Mouse (Mus musculus) ES-E14 (cell line): ENCODE measurements around the gene Chrna4.

Experiments
- CHD2 ChIP-seq: IDR thresholded peaks from 2 replicates; pipeline ENCODE4 v1.6.1; 2014; ENCODE audit warnings: mild to moderate bottlenecking, low read depth, low read length, inconsistent platforms
- HCFC1 ChIP-seq: IDR thresholded peaks from 2 replicates; pipeline ENCODE4 v1.6.1; 2012; ENCODE audit warnings: low read length, inconsistent platforms, borderline replicate concordance; ENCODE audit not compliant: insufficient read depth
- MAFK ChIP-seq: IDR thresholded peaks from 2 replicates; pipeline ENCODE4 v1.6.1; 2014; ENCODE audit warnings: mild to moderate bottlenecking, low read depth, low read length, inconsistent platforms; ENCODE audit not compliant: insufficient read depth
- ZC3H11A ChIP-seq: IDR thresholded peaks from 2 replicates; pipeline ENCODE4 v1.6.1; 2012; ENCODE audit warnings: low read depth, mild to moderate bottlenecking, inconsistent platforms, low read length, borderline replicate concordance
- ZNF384 ChIP-seq: IDR thresholded peaks from 2 replicates; pipeline ENCODE4 v1.6.1; 2012; ENCODE audit warnings: low read depth, low read length, inconsistent platforms

DNA sequence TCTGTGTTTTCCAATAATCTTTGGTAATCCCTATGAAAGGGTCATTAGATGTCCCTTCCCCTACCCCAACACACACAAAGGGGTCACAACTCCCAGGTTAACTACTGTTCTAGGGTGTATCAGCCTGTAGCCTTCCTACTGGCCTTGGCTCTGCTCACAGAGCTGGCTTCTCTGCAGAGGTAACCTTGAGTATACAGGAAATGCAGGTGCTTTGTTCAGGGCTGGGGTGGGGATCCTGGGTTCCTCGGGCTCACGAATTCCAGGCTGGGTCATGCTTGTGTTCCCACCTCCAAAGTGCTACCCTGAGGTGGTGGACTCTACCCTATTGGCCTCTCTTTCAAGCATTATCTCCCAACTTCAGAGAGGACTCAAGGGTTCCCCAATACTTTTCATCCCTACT lies 57.7 kb downstream of the Chrna4 start:
- TF ChIP-seq MAFK (no peak), ZNF384 (no peak), HCFC1 (no peak), CHD2 (no peak), ZC3H11A (no peak)
